Mouse (Mus musculus): ENCODE measurements around the gene Gm45062.
"Not testable (repeated sequence)": the region's sequence is repeated elsewhere in the genome, so short reads cannot be mapped to it uniquely, and the experiment has no call there.

The Gm45062 gene

DNA sequence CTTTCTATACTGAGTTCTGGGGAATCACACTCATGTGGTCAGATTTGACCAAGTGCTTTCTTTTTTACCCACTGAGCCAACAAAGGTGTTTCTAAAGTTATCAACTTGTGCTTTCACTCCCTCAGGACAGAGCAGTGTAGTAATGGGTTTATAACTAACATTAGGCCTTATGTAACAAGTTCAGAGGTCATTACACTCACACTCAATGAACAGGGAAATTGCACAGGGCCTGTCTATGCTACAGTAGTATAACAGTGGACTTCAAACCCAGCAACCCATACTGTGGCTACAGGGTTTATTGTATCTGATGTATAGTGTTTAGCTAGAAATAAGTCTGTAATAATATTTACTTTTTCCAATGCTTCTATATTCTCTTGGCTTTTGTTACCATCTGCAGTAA lies 247.4 kb downstream of the Gm45062 start:
- in situ Hi-C loops (cut with MboI) = loop anchor here (10.0 kb wide), 1 partner anchor 178 kb away; no protein-coding TSS in a partner anchor

DNA sequence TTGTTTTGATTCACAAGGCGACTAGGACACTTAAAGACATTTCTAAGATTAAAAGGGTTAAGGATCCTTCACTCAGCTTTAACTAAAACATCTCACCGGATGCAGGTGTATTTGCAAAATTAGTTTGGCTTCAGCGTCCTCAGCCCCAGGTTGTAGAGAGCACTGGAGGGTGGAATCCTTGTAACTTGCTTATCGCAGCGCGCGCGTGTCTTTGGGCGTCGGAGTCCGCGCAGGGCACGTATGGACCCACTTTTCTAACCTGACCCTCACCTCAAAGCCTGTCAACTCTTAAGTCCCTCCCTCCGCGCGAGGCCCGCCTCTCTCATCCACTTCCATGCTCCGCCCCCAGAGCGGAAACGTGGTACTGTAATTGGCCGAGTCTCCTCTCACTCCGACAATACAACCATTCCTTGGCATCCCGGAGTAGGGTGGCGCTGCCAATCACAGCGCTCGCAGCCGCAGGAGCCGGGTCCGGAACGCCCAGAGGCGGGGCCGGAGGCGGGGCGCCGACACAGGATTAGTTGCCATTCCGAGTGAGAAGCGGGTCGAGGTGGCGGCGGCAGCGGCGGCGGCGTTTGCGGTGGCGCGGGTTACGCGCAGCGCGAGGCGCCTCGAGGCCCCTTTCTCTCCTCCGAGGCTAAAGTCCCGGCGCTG lies 249.8 kb downstream of the Gm45062 start:
- in situ Hi-C loops (cut with MboI) = loop anchor here (10.0 kb wide), 1 partner anchor 176 kb away; no protein-coding TSS in a partner anchor

DNA sequence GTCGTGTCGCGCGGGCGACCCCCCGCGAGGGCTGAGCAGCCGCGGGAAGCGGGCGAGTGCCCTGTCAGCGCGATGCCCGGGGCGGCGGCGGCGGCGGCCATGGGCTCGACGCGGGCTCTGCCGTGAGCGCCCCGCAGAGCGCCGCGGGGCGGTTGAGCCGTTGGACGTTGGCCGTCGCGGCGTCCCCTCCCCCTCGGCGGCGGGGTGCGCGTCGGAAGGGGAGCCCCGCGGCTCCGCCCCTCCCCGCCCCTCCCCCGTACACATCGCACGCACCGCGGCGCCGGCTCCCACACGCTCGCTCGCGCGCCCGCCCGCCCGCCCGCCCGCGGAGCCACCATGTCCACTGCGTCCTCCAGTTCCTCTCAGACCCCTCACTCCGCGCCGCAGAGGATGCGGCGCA lies 250.3 kb downstream of the Gm45062 start, which contains the start of gene Glcci1:
Gene Glcci1, plus strand, starts transcription at position 50 of the 400 bp plus-strand sequence.
- in situ Hi-C loops (cut with MboI) = loop anchor here (10.0 kb wide), 1 partner anchor 175 kb away; no protein-coding TSS in a partner anchor

DNA sequence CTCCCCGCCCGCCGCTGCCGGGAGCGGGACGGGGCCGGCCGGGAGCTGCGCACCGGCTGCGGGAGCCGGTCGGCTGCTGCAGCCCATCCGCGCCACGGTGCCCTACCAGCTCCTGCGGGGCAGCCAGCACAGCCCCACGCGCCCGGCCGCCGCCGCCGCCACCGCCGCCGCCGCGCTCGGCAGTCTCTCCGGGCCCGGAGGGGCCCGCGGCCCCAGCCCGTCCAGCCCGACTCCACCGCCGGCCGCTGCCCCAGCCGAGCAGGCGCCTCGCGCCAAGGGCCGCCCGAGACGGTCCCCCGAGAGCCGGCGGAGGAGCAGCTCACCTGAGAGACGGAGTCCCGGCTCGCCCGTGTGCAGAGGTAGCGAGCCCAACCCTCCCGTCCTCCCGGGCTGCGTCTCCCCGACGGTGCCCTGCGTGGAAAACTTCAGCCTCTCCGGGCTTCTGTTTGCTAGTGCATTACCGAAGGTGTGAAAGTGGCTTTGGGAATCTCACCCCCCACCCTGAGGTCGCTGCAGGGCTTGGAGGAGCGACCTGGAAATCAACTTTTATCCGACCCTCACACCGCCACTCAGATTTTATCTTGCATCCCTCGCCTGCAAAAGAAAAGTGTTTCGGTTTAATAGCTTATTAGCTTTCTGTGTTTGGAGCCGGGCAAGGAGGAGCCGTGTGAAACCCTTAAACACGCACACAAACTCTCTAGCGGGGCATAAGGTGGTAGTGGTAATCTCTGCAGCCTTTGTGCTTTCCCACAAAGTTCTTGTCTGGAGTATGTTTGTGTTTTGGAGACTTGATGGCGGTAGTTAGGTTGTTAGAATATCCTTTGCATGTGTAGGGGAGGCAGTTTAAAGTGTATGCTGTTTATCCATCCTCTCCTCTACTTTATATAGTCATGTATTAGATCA lies 251.0 kb downstream of the Gm45062 start:
- in situ Hi-C loops (cut with MboI) = loop anchor here (10.0 kb wide), 1 partner anchor 175 kb away; no protein-coding TSS in a partner anchor

DNA sequence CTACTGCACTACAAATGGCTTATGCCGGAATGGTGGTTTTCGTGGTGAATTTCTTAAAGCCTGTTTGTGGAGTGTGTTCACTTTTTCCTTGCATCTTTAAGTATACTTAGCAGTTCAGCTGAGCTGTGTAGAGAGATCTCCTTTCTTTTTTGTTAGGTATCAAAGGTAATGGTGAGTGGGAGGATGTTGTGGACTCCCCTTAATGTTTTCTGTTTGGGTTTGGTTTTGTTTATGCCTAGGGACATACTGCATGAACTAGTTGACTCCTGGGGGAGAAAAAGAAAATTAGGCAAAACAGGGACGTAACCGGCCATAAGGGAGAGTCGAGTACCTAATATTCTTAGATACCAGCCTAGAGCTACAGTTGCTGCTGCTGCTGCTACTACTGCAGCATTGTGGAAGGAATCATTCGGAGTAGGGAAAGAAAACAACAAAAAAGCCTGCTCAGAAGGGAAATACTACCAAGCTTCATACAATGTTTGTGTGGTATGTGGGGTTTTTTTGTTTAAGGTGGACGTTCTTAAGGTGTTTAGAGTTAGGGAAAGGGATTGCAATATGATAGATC lies 251.7 kb downstream of the Gm45062 start:
- in situ Hi-C loops (cut with MboI) = no loop called here

DNA sequence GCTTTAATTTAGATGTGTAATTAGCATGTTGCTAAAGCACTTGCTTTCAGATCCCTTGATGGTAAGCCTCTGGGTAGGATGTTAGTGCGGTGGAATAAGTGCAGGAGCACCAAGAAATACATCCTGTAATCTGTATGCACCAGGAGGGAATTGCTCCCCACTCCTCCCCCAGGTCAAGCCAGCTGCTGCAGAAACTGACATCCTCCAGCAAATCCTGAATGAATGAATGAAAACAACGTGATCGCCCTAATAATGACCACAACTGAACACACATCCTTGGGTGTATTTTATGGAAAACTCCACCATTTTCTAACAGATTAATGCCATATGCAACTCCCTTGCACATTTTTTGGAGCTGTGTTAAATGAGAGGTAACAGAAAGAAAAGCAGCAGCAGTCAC lies 252.2 kb downstream of the Gm45062 start:
- in situ Hi-C loops (cut with MboI) = no loop called here

DNA sequence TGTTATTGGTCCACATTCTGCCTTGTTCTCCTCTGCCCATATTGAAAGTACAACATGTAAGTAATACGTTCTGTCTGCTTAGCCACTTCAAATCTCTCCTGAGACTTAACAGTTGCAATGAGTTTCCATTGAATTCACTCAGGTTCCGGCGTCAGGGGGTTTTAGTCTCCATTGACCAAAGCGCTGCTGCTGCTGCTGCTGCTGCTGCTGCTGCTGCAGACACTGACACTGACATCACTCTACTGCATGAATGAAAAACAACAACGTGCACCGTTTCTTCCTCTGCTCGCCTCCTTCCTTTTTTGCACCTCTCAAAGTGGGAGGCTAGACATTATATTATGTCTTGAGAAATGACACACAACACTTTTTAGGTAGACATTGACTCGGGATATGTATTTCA lies 253.2 kb downstream of the Gm45062 start:
- in situ Hi-C loops (cut with MboI) = no loop called here

DNA sequence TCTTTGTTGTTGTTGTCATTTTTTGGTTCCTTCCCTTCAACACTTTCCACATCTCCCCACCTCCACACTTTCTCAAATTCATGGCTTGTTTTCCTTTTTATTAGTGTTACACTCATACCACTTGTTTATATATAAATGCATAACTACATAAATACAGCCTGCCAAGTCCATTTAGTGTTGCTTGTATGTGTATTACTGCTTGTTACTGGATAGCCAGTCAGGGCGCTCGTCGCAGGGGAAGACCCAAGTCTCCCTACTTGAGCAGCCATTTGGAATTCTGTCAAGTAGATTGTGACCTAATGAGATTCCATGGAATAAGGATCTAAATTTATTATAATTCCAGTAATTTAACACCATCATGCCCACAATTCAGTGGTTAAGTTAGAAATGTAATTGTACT lies 260.4 kb downstream of the Gm45062 start:
- in situ Hi-C loops (cut with MboI) = no loop called here

DNA sequence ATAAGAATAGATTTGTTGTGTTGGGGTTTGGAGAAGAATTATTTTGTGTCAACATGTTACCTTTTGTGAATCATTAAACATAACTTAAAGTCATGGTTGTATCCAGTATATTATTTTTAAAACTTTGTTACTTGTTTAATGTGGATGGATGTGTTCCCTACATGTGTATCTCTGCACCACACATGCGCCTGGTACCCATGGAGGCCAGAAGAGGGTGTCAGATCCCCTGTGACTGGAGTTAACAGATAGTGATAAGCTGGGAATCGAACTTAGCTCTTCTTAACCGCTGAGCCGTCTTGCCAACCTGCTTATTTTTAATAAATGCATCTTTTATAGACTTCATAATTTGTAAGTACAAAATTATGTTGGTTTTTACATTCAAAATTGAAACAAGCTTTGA lies 262.0 kb downstream of the Gm45062 start:
- in situ Hi-C loops (cut with MboI) = no loop called here

DNA sequence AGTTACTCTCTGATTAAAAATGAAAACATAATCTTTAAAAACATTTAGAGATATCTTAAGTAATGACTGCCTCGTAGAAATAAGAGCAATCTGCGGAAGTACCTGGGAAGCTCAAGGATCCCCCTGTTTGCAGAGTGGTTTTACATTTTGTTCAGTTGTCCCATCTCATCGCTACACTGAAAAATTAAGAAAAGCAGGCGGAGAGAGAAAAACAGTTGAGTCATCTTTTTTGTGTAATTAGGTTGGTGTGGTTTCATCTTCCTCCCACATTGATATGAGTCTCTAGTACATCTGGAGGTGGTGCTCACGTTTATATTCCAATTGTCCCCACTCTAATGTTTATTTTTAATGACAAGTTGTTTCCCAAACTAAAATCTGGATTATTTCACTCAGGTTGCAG lies 265.5 kb downstream of the Gm45062 start:
- in situ Hi-C loops (cut with MboI) = no loop called here

DNA sequence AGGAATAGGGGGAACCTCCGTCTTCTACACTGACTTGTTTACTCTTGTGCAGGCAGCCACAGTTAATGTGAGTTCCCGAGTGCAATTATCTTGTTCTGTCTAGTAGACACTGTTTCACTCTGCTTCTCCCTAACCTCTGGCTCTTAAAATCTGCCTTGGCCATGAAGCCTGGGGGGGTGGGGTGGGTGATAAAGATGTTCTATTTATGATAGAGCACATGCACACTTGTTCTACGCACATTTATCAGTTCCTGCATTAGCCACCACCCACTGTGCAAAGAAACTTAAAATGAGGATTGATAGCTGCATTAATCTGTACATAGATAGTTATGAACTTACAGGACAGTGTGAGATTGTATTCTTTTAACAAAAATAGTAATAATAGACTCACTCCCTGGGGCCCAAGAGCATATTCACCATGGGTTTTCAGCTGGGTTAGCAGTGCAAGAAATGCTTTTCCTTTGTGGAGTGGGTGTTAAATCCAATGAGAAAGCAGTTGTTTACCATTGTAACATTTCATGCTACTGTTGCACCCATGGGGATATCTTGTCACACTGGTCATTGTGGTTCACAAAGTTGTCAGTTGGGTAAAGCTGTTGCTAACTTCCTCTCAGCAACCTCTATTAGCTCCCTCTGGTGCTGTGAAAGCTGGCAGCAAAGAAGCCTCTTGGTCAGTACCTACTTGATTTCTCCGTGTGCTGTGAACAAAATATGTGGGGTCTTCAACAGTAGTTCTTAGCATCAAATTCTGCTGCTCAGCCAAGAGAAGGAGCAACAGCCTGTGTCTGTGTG lies 272.0 kb downstream of the Gm45062 start:
- in situ Hi-C loops (cut with MboI) = no loop called here

DNA sequence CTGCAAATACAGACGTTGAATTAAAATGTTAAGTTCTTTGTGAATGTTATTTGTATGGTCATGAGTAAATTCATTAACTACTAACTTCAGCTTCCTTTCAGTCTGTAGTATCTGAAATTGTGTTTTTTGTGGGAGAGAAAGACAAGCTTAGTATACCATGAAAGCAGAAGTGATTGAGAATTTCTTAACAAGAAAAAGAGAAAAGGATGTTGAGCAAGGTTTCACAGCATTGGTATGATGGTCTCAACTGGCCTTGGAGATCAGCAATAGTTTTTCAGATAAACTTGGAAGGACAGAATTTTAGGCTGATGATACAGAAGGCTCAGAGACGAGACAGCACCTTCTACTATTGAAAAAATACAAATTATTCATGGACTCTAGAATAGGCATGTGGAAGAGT lies 277.7 kb downstream of the Gm45062 start:
- in situ Hi-C loops (cut with MboI) = no loop called here

DNA sequence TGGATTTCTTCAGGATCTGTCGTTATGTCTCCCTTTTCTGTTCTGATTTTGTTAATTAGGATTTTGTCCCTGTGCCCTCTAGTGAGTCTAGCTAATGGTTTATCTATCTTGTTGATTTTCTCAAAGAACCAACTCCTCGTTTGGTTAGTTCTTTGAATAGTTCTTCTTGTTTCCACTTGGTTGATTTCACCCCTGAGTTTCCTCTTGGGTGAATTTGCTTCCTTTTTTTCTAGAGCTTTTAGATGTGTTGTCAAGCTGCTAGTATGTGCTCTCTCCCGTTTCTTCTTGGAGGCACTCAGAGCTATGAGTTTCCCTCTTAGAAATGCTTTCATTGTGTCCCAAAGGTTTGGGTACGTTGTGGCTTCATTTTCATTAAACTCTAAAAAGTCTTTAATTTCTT lies 282.3 kb downstream of the Gm45062 start:
- in situ Hi-C loops (cut with MboI) = not testable (repeated sequence)

DNA sequence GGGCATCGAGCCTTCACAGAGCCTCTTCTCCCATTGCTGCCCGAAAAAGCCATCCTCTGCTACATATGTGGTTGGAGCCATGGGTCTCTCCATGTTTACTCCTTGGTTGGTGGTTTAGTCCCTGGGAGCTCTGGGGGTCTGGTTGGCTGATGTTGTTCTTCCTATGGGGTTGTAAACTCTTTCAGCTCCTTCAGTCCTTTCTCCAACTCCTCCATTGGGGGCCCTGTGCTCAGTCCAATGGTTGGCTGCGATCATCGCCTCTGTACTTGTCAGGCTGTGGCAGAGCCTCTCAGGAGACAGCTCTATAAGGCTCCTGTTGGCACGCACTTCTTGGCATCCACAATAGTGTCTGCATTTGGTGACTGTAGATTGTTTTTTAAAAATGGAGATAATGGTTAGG lies 285.6 kb downstream of the Gm45062 start:
- in situ Hi-C loops (cut with MboI) = no loop called here

DNA sequence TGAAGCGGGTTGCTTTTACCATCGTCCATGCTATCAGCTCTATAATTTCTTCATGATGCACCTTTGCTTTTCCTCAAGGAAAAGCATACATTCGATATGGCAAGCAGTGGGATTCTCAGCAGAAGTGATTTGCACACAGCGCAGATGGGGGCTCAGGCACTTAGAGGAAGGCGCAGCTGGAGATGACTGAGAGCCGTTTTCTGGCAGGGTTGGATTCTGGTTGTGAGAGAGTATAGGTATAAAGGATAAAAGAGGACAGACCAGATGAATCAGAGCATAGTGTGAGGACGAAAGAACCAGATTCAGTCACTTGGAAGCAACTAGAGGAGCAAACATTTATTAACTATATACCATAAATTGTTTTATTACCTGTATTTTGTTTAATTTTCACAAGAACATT lies 286.5 kb downstream of the Gm45062 start:
- in situ Hi-C loops (cut with MboI) = no loop called here

DNA sequence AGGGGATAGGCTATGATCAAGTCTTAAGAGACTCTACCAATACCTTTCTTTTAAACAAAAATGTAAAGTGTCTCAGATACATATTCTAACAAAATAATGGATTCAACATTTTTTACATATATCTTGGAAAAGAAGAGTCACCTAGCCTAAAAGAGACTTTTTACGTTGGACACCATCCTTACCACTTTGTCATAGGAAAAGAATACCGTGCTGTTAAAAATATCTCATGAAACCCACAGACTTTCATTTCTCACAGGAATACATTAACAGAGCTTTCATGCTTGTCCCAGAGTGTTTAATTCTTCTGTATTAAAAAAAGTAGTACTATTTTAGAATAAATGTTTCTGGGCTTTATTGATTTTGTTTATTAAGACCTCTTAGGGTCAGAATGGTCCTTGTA lies 291.9 kb downstream of the Gm45062 start:
- in situ Hi-C loops (cut with MboI) = no loop called here

DNA sequence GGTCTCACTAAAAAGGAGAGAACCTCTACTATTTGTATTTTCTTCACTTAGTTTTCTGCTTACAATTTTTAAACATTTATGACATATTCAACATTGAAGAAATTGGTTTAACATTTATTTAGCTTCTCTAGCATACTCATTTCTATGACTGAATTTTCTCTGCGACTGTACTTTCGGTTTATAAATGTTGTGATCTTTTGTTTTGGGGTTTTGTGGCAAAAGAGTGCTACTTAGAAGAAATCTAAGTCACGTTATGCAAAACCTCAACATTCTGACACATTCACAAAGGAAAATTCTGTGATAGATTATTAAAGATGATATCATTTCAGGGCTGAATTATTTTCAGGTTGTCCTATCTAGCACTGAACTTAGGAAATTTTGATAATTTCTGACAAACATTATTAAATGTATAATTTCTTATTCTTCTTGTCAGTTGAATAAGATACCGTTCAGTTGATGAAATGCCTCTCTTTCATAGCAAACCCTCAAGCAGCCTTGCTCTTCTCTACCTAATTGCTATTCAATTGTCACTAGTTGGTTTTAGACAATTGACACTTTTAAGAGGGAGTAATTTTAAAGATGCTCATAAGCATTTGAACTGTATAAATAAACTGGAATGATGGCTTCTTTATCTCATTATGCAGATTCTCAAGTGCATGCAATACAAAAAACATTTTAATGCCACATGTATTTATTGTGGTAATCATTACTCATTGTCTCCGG lies 297.8 kb downstream of the Gm45062 start:
- in situ Hi-C loops (cut with MboI) = no loop called here

DNA sequence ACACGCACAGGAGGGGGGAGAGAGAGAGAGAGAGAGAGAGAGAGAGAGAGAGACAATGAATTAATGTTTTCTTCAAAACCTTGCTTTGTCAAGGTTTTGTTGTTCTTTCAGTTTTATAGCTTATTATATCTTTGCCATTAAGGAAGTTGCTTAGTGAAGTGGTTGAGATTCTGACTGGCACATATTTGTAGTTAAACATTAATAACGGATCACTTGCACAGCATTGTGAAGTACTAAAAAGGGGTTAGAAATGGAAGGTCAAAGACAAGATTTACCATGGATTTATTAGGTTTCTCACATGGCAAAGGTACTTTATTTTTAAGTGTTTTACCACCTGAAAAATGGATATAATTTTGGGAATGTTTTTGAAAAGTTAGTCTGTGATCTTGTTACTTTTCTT lies 301.4 kb downstream of the Gm45062 start:
- in situ Hi-C loops (cut with MboI) = no loop called here

DNA sequence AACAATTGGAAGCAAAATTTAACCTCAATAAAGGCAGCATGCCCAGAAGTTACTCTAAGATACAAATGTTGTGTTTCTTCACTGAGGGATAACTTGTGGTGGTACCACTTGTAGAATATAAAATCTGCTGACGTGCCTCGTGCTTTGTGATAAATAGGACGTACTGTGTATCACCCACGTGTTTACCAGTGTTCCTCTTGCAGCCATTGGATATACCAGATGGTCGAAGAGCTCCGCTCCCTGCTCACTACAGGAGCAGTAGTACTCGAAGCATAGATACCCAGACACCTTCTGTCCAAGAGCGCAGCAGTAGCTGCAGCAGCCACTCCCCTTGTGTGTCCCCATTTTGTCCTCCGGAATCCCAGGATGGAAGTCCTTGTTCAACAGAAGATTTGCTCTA lies 323.1 kb downstream of the Gm45062 start:
- in situ Hi-C loops (cut with MboI) = no loop called here

DNA sequence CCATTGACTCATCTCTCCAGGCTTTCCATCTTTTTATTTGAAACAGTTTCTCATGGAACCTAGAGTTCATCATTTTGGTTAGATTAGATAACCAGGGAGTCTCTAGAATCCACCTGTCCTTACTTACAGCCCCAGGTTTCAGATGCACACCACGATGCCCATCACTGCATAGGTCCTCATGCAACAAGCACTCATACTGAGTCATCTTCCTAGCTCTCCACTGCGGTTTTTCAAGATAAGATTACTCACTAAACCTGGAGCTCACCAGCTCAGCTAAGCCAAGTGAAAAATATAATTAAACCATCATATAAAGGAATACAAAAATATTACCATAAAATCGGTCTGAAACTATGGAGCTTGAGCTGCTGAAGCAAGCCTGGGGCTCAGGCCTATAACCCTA lies 324.6 kb downstream of the Gm45062 start:
- in situ Hi-C loops (cut with MboI) = no loop called here

DNA sequence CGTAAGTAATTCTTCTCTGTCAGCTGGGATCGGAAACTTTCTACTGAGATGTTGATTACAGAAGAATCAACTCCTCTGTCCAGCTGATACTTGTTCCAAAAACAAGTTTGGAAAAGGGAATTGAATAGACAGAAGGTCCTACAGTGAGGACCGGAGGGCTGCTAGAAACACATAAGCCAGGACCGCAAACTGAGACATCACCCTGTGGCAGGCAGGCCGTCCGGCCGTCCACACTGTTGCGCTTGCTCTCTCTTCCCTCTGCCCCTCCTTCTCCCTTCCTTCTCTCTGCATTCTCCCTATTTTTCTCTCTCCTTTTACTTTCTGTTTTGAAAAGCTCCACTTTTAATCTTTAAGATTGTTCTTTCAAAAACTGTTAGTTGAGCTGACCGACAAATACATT lies 332.4 kb downstream of the Gm45062 start:
- in situ Hi-C loops (cut with MboI) = no loop called here

Measured in mature B cell (primary cell).